Mouse (Mus musculus) adrenal gland, postnatal 14 days (tissue): ENCODE measurements around the gene Gm9913. TPM values are rescaled to one million over a fixed set of nuclear protein-coding genes. Genes with fewer than 3 reads are reported as not detected.

ENCODE experiments used
- total RNA-seq: library from RNA; stranded (reverse); gene quantifications from 2 replicates; pipeline ENCODE4 v1.2.3, GENCODE M21; 2021

Gm9913 gene
- total RNA-seq, 1 experiment from 2014 or later = 0.11 TPM

Other genes starting within 250 kb of the Gm9913 start
- gene Fbn1, start 2.9 kb downstream of the Gm9913 start, total RNA-seq = 88.2 and 93.1 TPM in 2 replicates
- 3.7 and 5.4 TPM in 2 replicates for gene Cep152, start 120.0 kb downstream of the Gm9913 start, total RNA-seq
- gene Eid1, start 168.0 kb downstream of the Gm9913 start, total RNA-seq = 111 and 115 TPM in 2 replicates
- gene Shc4, start 219.1 kb downstream of the Gm9913 start, total RNA-seq = 3.0 and 3.9 TPM in 2 replicates